ENCODE assay signal across 9 mouse cellular contexts in genomic region chr6:122741460-122742227, GRCm38 (mm10). TPM values are rescaled to one million over a fixed set of nuclear protein-coding genes. Genes with fewer than 3 reads are reported as not detected.
DNase-seq lines count a peak whose midpoint lies in the region; ATAC-seq and TF ChIP-seq lines count a peak whose summit lies in the region.
"Had no signal": no experiment of that assay in that cellular context is flagged by ENCODE, and none has a peak within 500 bp of the region (broad histone marks: within the 10 kb centered on the region; RNA-seq: fewer than 3 reads in every experiment).

No protein-coding gene starts in this region.

- TF ChIP-seq CTCF in G1E (IDR thresholded peaks at IDR 0.05; ENCODE audit: low read depth, low read length): no peak
- TF ChIP-seq CTCF in intestine, postnatal 0 days (IDR thresholded peaks at IDR 0.05; ENCODE audit: low read depth): no peak

- no peaks in the 10 kb centered on the region for H3K9me3 ChIP-seq in kidney, embryonic 14.5 days (ENCODE audit: control insufficient read depth, low read length)
- no peaks in the 10 kb centered on the region for H3K9me3 ChIP-seq in G1E (replicated peaks)
- no peaks in the 10 kb centered on the region for H3K9me3 ChIP-seq in embryonic facial prominence, embryonic 10.5 days
- no peaks in the 10 kb centered on the region for H3K9me3 ChIP-seq in intestine, postnatal 0 days (ENCODE audit: control insufficient read depth)
- H3K9me3 ChIP-seq in neural tube, embryonic 11.5 days (ENCODE audit: control insufficient read depth, low read length): no peaks in the 10 kb centered on the region

- H3K9ac ChIP-seq in kidney, embryonic 14.5 days (ENCODE audit: low read depth, low read length): peak overlapping the region; percentile 45
- no peak overlapping the region for H3K9ac ChIP-seq in intestine, postnatal 0 days (ENCODE audit: low read depth, low read length)
- peak overlapping the region; percentile 49 for H3K9ac ChIP-seq in neural tube, embryonic 11.5 days (ENCODE audit: low read length)

- H3K4me1 ChIP-seq in kidney, embryonic 14.5 days (ENCODE audit: control insufficient read depth, insufficient read depth, low read length): 0 out of 2 replicates have a peak, but pooled peaks cover 8% of the 10 kb centered on the region
- peaks cover 16% of the 10 kb centered on the region for H3K4me1 ChIP-seq in G1E (ENCODE audit: insufficient read depth, low read depth, low read length)
- peaks cover 25% of the 10 kb centered on the region for H3K4me1 ChIP-seq in embryonic facial prominence, embryonic 10.5 days
- no peaks in the 10 kb centered on the region for H3K4me1 ChIP-seq in intestine, postnatal 0 days (replicated peaks; ENCODE audit: control insufficient read depth, insufficient read depth, low read length)
- no peaks in the 10 kb centered on the region for H3K4me1 ChIP-seq in neural tube, embryonic 11.5 days (ENCODE audit: control insufficient read depth, insufficient read depth, low read length)

- no peak overlapping the region for H3K27ac ChIP-seq in kidney, embryonic 14.5 days (ENCODE audit: low read depth, low read length)
- no peak overlapping the region; the same call in 1 of the 2 replicates for H3K27ac ChIP-seq in embryonic facial prominence, embryonic 10.5 days (replicated peaks)
- no peak overlapping the region for H3K27ac ChIP-seq in intestine, postnatal 0 days (ENCODE audit: low read depth, low read length)
- no peak overlapping the region for H3K27ac ChIP-seq in neural tube, embryonic 11.5 days (ENCODE audit: low read depth, low read length)

- H3K4me3 ChIP-seq in kidney, embryonic 14.5 days (ENCODE audit: low read length): peak overlapping the region; percentile 49
- peak overlapping the region; percentile 63 for H3K4me3 ChIP-seq in G1E (ENCODE audit: low read depth, low read length)
- peak overlapping the region; percentile 61 for H3K4me3 ChIP-seq in embryonic facial prominence, embryonic 10.5 days
- peak overlapping the region; percentile 41 for H3K4me3 ChIP-seq in intestine, postnatal 0 days (ENCODE audit: low read depth, low read length)
- peak overlapping the region; percentile 43 for H3K4me3 ChIP-seq in neural tube, embryonic 11.5 days (ENCODE audit: low read depth, low read length)

- DNase-seq in kidney, postnatal 14 days: no peak
- DNase-seq in G1E (ENCODE audit: low spot score): no peak
- DNase-seq in embryonic facial prominence, embryonic 10.5 days (ENCODE audit: low spot score): peak; percentile 55
- no peak for DNase-seq in neural tube, embryonic 11.5 days (ENCODE audit: low spot score)
- DNase-seq in ovary, postnatal 14 days (ENCODE audit: low spot score): no peak
- DNase-seq in lung, postnatal 36 days: no peak

- 3% methylated on average over 25 of the region's 25 CpGs for WGBS in kidney, embryonic 14.5 days
- WGBS in embryonic facial prominence, embryonic 10.5 days: 2% methylated on average over 25 of the region's 25 CpGs
- 13% methylated on average over 25 of the region's 25 CpGs for whole genome bisulfite sequencing in intestine, postnatal 0 days
- 2% methylated on average over 25 of the region's 25 CpGs for WGBS in neural tube, embryonic 11.5 days

- peaks cover 31% of the 10 kb centered on the region for H3K27me3 ChIP-seq in kidney, embryonic 14.5 days (ENCODE audit: control insufficient read depth, insufficient read depth, low read length)
- peaks cover 29% of the 10 kb centered on the region for H3K27me3 ChIP-seq in G1E (ENCODE audit: insufficient read depth, low read length)
- peaks cover 57% of the 10 kb centered on the region for H3K27me3 ChIP-seq in embryonic facial prominence, embryonic 10.5 days (replicated peaks; ENCODE audit: low read depth, poor library complexity, severe bottlenecking)
- peaks cover 20% of the 10 kb centered on the region for H3K27me3 ChIP-seq in intestine, postnatal 0 days (replicated peaks; ENCODE audit: control insufficient read depth, insufficient read depth, low read length)
- H3K27me3 ChIP-seq in neural tube, embryonic 11.5 days (ENCODE audit: control insufficient read depth, insufficient read depth, low read length): peaks cover 12% of the 10 kb centered on the region

- H3K36me3 ChIP-seq in kidney, embryonic 14.5 days (ENCODE audit: control insufficient read depth, insufficient read depth, low read length): no peaks in the 10 kb centered on the region
- H3K36me3 ChIP-seq in G1E (replicated peaks): peaks cover 14% of the 10 kb centered on the region
- no peaks in the 10 kb centered on the region for H3K36me3 ChIP-seq in embryonic facial prominence, embryonic 10.5 days (replicated peaks)
- no peaks in the 10 kb centered on the region for H3K36me3 ChIP-seq in intestine, postnatal 0 days (ENCODE audit: control insufficient read depth, insufficient read depth)
- H3K36me3 ChIP-seq in neural tube, embryonic 11.5 days (ENCODE audit: control insufficient read depth, insufficient read depth, low read length): no peaks in the 10 kb centered on the region

- H3K4me2 ChIP-seq in kidney, embryonic 14.5 days (replicated peaks; ENCODE audit: low read depth, low read length): peak overlapping the region; percentile 71
- H3K4me2 ChIP-seq in intestine, postnatal 0 days (replicated peaks; ENCODE audit: low read depth): peak overlapping the region; percentile 67
- peak overlapping the region; percentile 80 for H3K4me2 ChIP-seq in neural tube, embryonic 11.5 days (ENCODE audit: low read depth)

- ATAC-seq in kidney, embryonic 14.5 days (ENCODE audit: low FRiP score, low TSS enrichment): no peak
- no peak for ATAC-seq in G1E (ENCODE audit: extremely low read depth, insufficient number of reproducible peaks, low FRiP score, poor library complexity, severe bottlenecking)
- ATAC-seq in intestine, postnatal 0 days: no peak
- ATAC-seq in neural tube, embryonic 11.5 days (ENCODE audit: insufficient read depth, low FRiP score, low TSS enrichment): no peak

RNA-seq across cellular contexts. Expression of gene Nanog, which starts 34.4 kb away (rescaled TPM):
- 0.13 TPM in 1 of 2 replicates, not detected in the other for polyA plus RNA-seq in kidney, embryonic 14.5 days (2014; fragmentation: Nextera tagmentation; extraction: Ambion mirVana)
- total RNA-seq in G1E (2014; fragmentation: Nextera tagmentation) (not detected in 2 replicates), G1E (2017) (0.12 and 0.27 TPM in 2 replicates)
- not detected in 2 replicates for polyA plus RNA-seq in G1E (2012)
- 0.26 TPM in 1 of 2 replicates, not detected in the other for polyA plus RNA-seq in embryonic facial prominence, embryonic 10.5 days (2016; fragmentation: Nextera tagmentation; extraction: Ambion mirVana)
- 0.08 and 0.12 TPM in 2 replicates for polyA plus RNA-seq in intestine, postnatal 0 days (2015; fragmentation: Nextera tagmentation; extraction: Ambion mirVana)
- 0.11 TPM in 1 of 2 replicates, not detected in the other for polyA plus RNA-seq in neural tube, embryonic 11.5 days (2014; fragmentation: Nextera tagmentation; extraction: Ambion mirVana)
- total RNA-seq: neutrophil, adult 5-6 weeks had no signal

RNA-seq across cellular contexts. Expression of gene Slc2a3, which starts 59.8 kb away (rescaled TPM):
- polyA plus RNA-seq in kidney, embryonic 14.5 days (2014; fragmentation: Nextera tagmentation; extraction: Ambion mirVana): 2.9 and 5.8 TPM in 2 replicates
- total RNA-seq in G1E (2014; fragmentation: Nextera tagmentation) (375 and 431 TPM in 2 replicates), G1E (2017) (371 and 387 TPM in 2 replicates)
- polyA plus RNA-seq in G1E (2012): 73.2 and 97.6 TPM in 2 replicates
- 55.4 and 68.4 TPM in 2 replicates for polyA plus RNA-seq in embryonic facial prominence, embryonic 10.5 days (2016; fragmentation: Nextera tagmentation; extraction: Ambion mirVana)
- 2.9 TPM in 2 replicates for polyA plus RNA-seq in intestine, postnatal 0 days (2015; fragmentation: Nextera tagmentation; extraction: Ambion mirVana)
- polyA plus RNA-seq in neural tube, embryonic 11.5 days (2014; fragmentation: Nextera tagmentation; extraction: Ambion mirVana): 31.1 and 39.5 TPM in 2 replicates
